In genomic region chr4:46339584-46339983, GRCm38 (mm10) we compare ENCODE assay signal across 15 mouse cellular contexts. TPM values are rescaled to one million over a fixed set of nuclear protein-coding genes. Genes with fewer than 3 reads are reported as not detected.
A peak's percentile ranks its signal among the peaks of the same experiment; 100 is the strongest.
DNase-seq lines count a peak whose midpoint lies in the region; ATAC-seq and TF ChIP-seq lines count a peak whose summit lies in the region.
"Had no signal": no experiment of that assay in that cellular context is flagged by ENCODE, and none has a peak within 500 bp of the region (broad histone marks: within the 10 kb centered on the region; RNA-seq: fewer than 3 reads in every experiment).

No protein-coding gene starts in this region.

- H3K36me3 ChIP-seq in forebrain, embryonic 11.5 days (ENCODE audit: control insufficient read depth, insufficient read depth, low read length), result no peaks in the 10 kb centered on the region
- no peaks in the 10 kb centered on the region for H3K36me3 ChIP-seq in forebrain, embryonic 13.5 days (ENCODE audit: poor library complexity, severe bottlenecking)
- no peaks in the 10 kb centered on the region for H3K36me3 ChIP-seq in megakaryocyte, embryonic 14.5 days (replicated peaks; ENCODE audit: low read length)
- H3K36me3 ChIP-seq in limb, embryonic 10.5 days, result no peaks in the 10 kb centered on the region
- no peaks in the 10 kb centered on the region for H3K36me3 ChIP-seq in liver, postnatal 0 days (replicated peaks; ENCODE audit: insufficient read depth, low read length)
- H3K36me3 ChIP-seq: hindbrain, embryonic 15.5 days had no signal

- ATAC-seq in forebrain, embryonic 11.5 days (replicated peaks; ENCODE audit: low FRiP score), result no peak
- no peak for ATAC-seq in forebrain, embryonic 13.5 days
- no peak for ATAC-seq in megakaryocyte, adult 5-6 weeks (ENCODE audit: poor library complexity, severe bottlenecking)
- no peak for ATAC-seq in liver, postnatal 0 days
- ATAC-seq: forebrain, embryonic 14.5 days had no signal

- no peak overlapping the region for H3K4me2 ChIP-seq in forebrain, embryonic 11.5 days (ENCODE audit: low read depth, low read length, severe bottlenecking)
- no peak overlapping the region for H3K4me2 ChIP-seq in forebrain, embryonic 13.5 days
- no peak overlapping the region for H3K4me2 ChIP-seq in liver, postnatal 0 days (ENCODE audit: low read depth, low read length)
- H3K4me2 ChIP-seq: hindbrain, embryonic 15.5 days had no signal

- under 1% methylated on average over 26 of the region's 26 CpGs for WGBS in forebrain, embryonic 11.5 days
- WGBS in forebrain, embryonic 13.5 days, result under 1% methylated on average over 26 of the region's 26 CpGs
- WGBS in limb, embryonic 10.5 days, result 2% methylated on average over 26 of the region's 26 CpGs
- 2% methylated on average over 26 of the region's 26 CpGs for WGBS in liver, postnatal 0 days (ENCODE audit: insufficient replicate concordance)

- no peaks in the 10 kb centered on the region for H3K9me3 ChIP-seq in forebrain, embryonic 11.5 days (ENCODE audit: control insufficient read depth, low read length)
- no peaks in the 10 kb centered on the region for H3K9me3 ChIP-seq in forebrain, embryonic 13.5 days (replicated peaks)
- H3K9me3 ChIP-seq in megakaryocyte, embryonic 14.5 days, result peaks cover 7% of the 10 kb centered on the region; the same call in 1 of the 2 replicates
- H3K9me3 ChIP-seq in limb, embryonic 10.5 days (replicated peaks), result no peaks in the 10 kb centered on the region
- H3K9me3 ChIP-seq in liver, postnatal 0 days (ENCODE audit: low read length), result no peaks in the 10 kb centered on the region
- H3K9me3 ChIP-seq: hindbrain, embryonic 15.5 days had no signal

- H3K4me3 ChIP-seq in forebrain, embryonic 11.5 days (ENCODE audit: low read depth, low read length), result no peak overlapping the region
- no peak overlapping the region; the same call in 1 of the 2 replicates for H3K4me3 ChIP-seq in forebrain, embryonic 13.5 days
- H3K4me3 ChIP-seq in megakaryocyte, embryonic 14.5 days (replicated peaks), result peak overlapping the region; percentile 67
- H3K4me3 ChIP-seq in limb, embryonic 10.5 days, result no peak overlapping the region
- H3K4me3 ChIP-seq in liver, postnatal 0 days (ENCODE audit: low read depth, low read length), result no peak overlapping the region
- H3K4me3 ChIP-seq: hindbrain, embryonic 15.5 days; myocyte had no signal

- no peak for TF ChIP-seq CTCF in liver, postnatal 0 days (IDR thresholded peaks at IDR 0.05; ENCODE audit: low read depth)

- peak; percentile 62 for DNase-seq in forebrain, embryonic 11.5 days (ENCODE audit: low spot score)
- peak; percentile 43 to 53 for DNase-seq in adrenal gland, postnatal 36 days
- peak; percentile 38 for DNase-seq in limb, embryonic 10.5 days (ENCODE audit: low spot score)
- no peak for DNase-seq in liver, postnatal 0 days
- no peak for DNase-seq in kidney, adult 18-20 months
- DNase-seq: thymus, postnatal 25 days had no signal

- no peak overlapping the region for H3K9ac ChIP-seq in forebrain, embryonic 11.5 days (ENCODE audit: low read length)
- no peak overlapping the region for H3K9ac ChIP-seq in forebrain, embryonic 13.5 days
- H3K9ac ChIP-seq in liver, postnatal 0 days (replicated peaks), result no peak overlapping the region
- H3K9ac ChIP-seq: hindbrain, embryonic 15.5 days had no signal

- peaks cover 76% of the 10 kb centered on the region for H3K27me3 ChIP-seq in forebrain, embryonic 11.5 days (ENCODE audit: control insufficient read depth, insufficient read depth, low read length)
- H3K27me3 ChIP-seq in forebrain, embryonic 13.5 days, result peaks cover 94% of the 10 kb centered on the region
- H3K27me3 ChIP-seq in megakaryocyte, embryonic 14.5 days (replicated peaks), result peaks cover 85% of the 10 kb centered on the region
- peaks cover 98% of the 10 kb centered on the region for H3K27me3 ChIP-seq in limb, embryonic 10.5 days (ENCODE audit: low read depth, poor library complexity, severe bottlenecking)
- peaks cover 92% of the 10 kb centered on the region for H3K27me3 ChIP-seq in liver, postnatal 0 days (ENCODE audit: insufficient read depth, low read length)

- no peak for TF ChIP-seq EP300 in liver, postnatal 0 days (IDR thresholded peaks at IDR 0.05; ENCODE audit: low read depth)

- 0 out of 2 replicates have a peak, but pooled peaks cover 3% of the 10 kb centered on the region for H3K4me1 ChIP-seq in forebrain, embryonic 11.5 days (replicated peaks; ENCODE audit: control insufficient read depth, insufficient read depth, low read length)
- peaks cover 15% of the 10 kb centered on the region; the same call in 1 of the 2 replicates for H3K4me1 ChIP-seq in forebrain, embryonic 13.5 days
- peaks cover 43% of the 10 kb centered on the region for H3K4me1 ChIP-seq in megakaryocyte, embryonic 14.5 days
- H3K4me1 ChIP-seq in limb, embryonic 10.5 days, result peaks cover 24% of the 10 kb centered on the region
- H3K4me1 ChIP-seq in liver, postnatal 0 days (ENCODE audit: insufficient read depth), result no peaks in the 10 kb centered on the region

- no peak overlapping the region for H3K27ac ChIP-seq in forebrain, embryonic 11.5 days (ENCODE audit: low read depth, low read length)
- H3K27ac ChIP-seq in forebrain, embryonic 13.5 days, result no peak overlapping the region
- no peak overlapping the region for H3K27ac ChIP-seq in limb, embryonic 10.5 days
- H3K27ac ChIP-seq in liver, postnatal 0 days (ENCODE audit: low read depth), result no peak overlapping the region
- H3K27ac ChIP-seq: hindbrain, embryonic 15.5 days; kidney, postnatal 0 days had no signal

RNA-seq across cellular contexts. Expression of gene Foxe1, which starts 3.8 kb away (rescaled TPM):
- polyA plus RNA-seq in forebrain, embryonic 11.5 days (2014; fragmentation: Nextera tagmentation; extraction: Ambion mirVana), result 0.08 TPM in 1 of 2 replicates, not detected in the other
- not detected in 2 replicates for polyA plus RNA-seq in forebrain, embryonic 13.5 days (2015; fragmentation: Nextera tagmentation; extraction: Ambion mirVana)
- polyA plus RNA-seq in megakaryocyte, embryonic 14.5 days (2012; ENCODE audit: insufficient read depth, low replicate concordance), result not detected in 2 replicates
- 0.11 TPM in 1 of 2 replicates, not detected in the other for total RNA-seq in megakaryocyte, adult 5-6 weeks (2015)
- total RNA-seq in megakaryocyte, adult 5-6 weeks (2017), result not detected in 2 replicates
- not detected for total RNA-seq in adrenal gland, postnatal 36 days (2021)
- 0.35 TPM in 1 of 2 replicates, not detected in the other for polyA plus RNA-seq in limb, embryonic 10.5 days (2016; fragmentation: Nextera tagmentation; extraction: Ambion mirVana)
- not detected in 2 replicates for polyA plus RNA-seq in liver, postnatal 0 days (2015; fragmentation: Nextera tagmentation; extraction: Ambion mirVana)
- total RNA-seq: granulocyte monocyte progenitor cell, adult 5-6 weeks; liver, adult 2 months had no signal
- polyA plus RNA-seq: forebrain, embryonic 14.5 days; hindbrain, embryonic 15.5 days; kidney, postnatal 0 days; myocyte had no signal

RNA-seq across cellular contexts. Expression of gene Trmo, which starts 49.7 kb away (rescaled TPM):
- polyA plus RNA-seq in forebrain, embryonic 11.5 days (2014; fragmentation: Nextera tagmentation; extraction: Ambion mirVana), result 10.9 and 11.6 TPM in 2 replicates
- 11.1 and 11.4 TPM in 2 replicates for polyA plus RNA-seq in forebrain, embryonic 13.5 days (2015; fragmentation: Nextera tagmentation; extraction: Ambion mirVana)
- 1.5 and 3.7 TPM in 2 replicates for polyA plus RNA-seq in megakaryocyte, embryonic 14.5 days (2012; ENCODE audit: insufficient read depth, low replicate concordance)
- total RNA-seq in megakaryocyte, adult 5-6 weeks (2015), result 6.9 and 8.4 TPM in 2 replicates
- 6.8 and 9.0 TPM in 2 replicates for total RNA-seq in megakaryocyte, adult 5-6 weeks (2017)
- total RNA-seq in adrenal gland, postnatal 36 days (2021), result 1 to 10 TPM; 6.0 to 6.8 TPM
- polyA plus RNA-seq in limb, embryonic 10.5 days (2016; fragmentation: Nextera tagmentation; extraction: Ambion mirVana), result 11.5 and 11.9 TPM in 2 replicates
- 4.2 and 6.1 TPM in 2 replicates for polyA plus RNA-seq in liver, postnatal 0 days (2015; fragmentation: Nextera tagmentation; extraction: Ambion mirVana)

Comparison
In these comparisons a context has a peak if more than half of its experiments do, and no peak if none do; other contexts are left out.
1. DNase-seq: peak in forebrain, embryonic 11.5 days (single experiment), adrenal gland, postnatal 36 days (2 of 2) and limb, embryonic 10.5 days (single experiment); none in liver, postnatal 0 days (single experiment) and kidney, adult 18-20 months (single experiment).